Mouse (Mus musculus): ENCODE measurements around the gene Frmd4a. TPM values are rescaled to one million over a fixed set of nuclear protein-coding genes. Genes with fewer than 3 reads are reported as not detected.

Gene Frmd4a
- polyA plus RNA-seq, 1 experiment from 2014 or later = 24.2 TPM

- Histone ChIP-seq H3K36me3 (ENCODE audit: inconsistent target) (peaks cover 82% of the 10 kb centered on the region), H3K79me2 (ENCODE audit: inconsistent target) (no peaks in the 10 kb centered on the region), H3K27ac (no peak overlapping the region), H3K4me3 (ENCODE audit: inconsistent target) (no peak overlapping the region)
- WGBS (ENCODE audit: missing documents) = 100% methylated on average over 3 of the region's 3 CpGs
Measured at GRCm38 (mm10) chr2:4638189-4638588, 620.7 kb downstream of the Frmd4a start.

- 96% methylated on average over 4 of the region's 4 CpGs for WGBS (ENCODE audit: missing documents)
- H3K79me2 ChIP-seq (ENCODE audit: inconsistent target) = peaks cover 44% of the 10 kb centered on the region
- peaks cover 50% of the 10 kb centered on the region for H3K36me3 ChIP-seq (ENCODE audit: inconsistent target)
Measured at GRCm38 (mm10) chr2:4645066-4645465, 627.5 kb downstream of the Frmd4a start.

DNA sequence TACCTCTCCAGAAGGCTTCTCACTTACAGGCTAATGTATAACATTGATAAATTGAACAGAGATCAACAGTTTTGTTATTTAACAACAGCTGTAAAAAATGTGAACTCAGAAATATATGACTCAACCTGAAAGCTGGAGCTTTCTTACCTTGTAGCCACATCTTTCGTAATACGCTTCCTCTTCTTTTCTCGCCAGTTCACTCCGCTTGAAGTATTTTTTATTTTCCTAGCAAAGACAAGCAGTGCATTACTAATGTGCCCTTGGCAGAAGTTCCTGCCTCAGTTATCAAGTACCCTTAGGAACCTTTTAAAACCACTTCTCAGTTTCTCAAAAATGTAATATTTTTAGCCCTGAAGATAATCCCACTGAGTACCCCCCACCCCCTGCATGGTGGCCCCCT lies 630.6 kb downstream of the Frmd4a start:
- Histone ChIP-seq H3K36me3 (ENCODE audit: inconsistent target) (peaks cover 35% of the 10 kb centered on the region), H3K79me2 (ENCODE audit: inconsistent target) (peaks cover 62% of the 10 kb centered on the region), H3K27ac (no peak overlapping the region), H3K4me3 (ENCODE audit: inconsistent target) (no peak overlapping the region)
- WGBS (ENCODE audit: missing documents) = 60% methylated on average over 4 of the region's 4 CpGs

More at GRCm38 (mm10) chr2:4645066-4645465, 627.5 kb downstream of the Frmd4a start:
- Histone ChIP-seq H3K27ac (no peak overlapping the region), H3K4me3 (ENCODE audit: inconsistent target) (no peak overlapping the region)

- Histone ChIP-seq H3K36me3 (ENCODE audit: inconsistent target) (peaks cover 23% of the 10 kb centered on the region), H3K79me2 (ENCODE audit: inconsistent target) (peaks cover 62% of the 10 kb centered on the region), H3K27ac (no peak overlapping the region), H3K4me3 (ENCODE audit: inconsistent target) (no peak overlapping the region)
- WGBS (ENCODE audit: missing documents) = 97% methylated on average over 2 of the region's 2 CpGs
Measured at GRCm38 (mm10) chr2:4649646-4650045, 632.1 kb downstream of the Frmd4a start.

- H3K27ac ChIP-seq = peak within 1 kb of the TSS; percentile 60
- WGBS (ENCODE audit: missing documents) = 3% methylated on average over 38 of the region's 40 CpGs
Measured at GRCm38 (mm10) chr2:4651500-4652285, 634.2 kb downstream of the Frmd4a start, which contains the start of gene Prpf18. TSS of gene Prpf18 (minus strand) at chr2:4652113.

GRCm38 (mm10) chr2:4660677-4661076 lies 643.2 kb downstream of the Frmd4a start:
- 80% methylated on average over 2 of the region's 2 CpGs for WGBS (ENCODE audit: missing documents)
- Histone ChIP-seq H3K4me3 (ENCODE audit: inconsistent target) (no peak overlapping the region), H3K36me3 (ENCODE audit: inconsistent target) (no peaks in the 10 kb centered on the region), H3K79me2 (ENCODE audit: inconsistent target) (no peaks in the 10 kb centered on the region), H3K27ac (no peak overlapping the region)

More at GRCm38 (mm10) chr2:4651500-4652285, 634.2 kb downstream of the Frmd4a start, which contains the start of gene Prpf18:
- Histone ChIP-seq H3K36me3 (ENCODE audit: inconsistent target) (peaks cover 10% of the 10 kb centered on the region), H3K79me2 (ENCODE audit: inconsistent target) (peaks cover 52% of the 10 kb centered on the region), H3K4me3 (ENCODE audit: inconsistent target) (peak within 1 kb of the TSS; percentile 96)
